Mouse (Mus musculus): ENCODE results near the gene 1700020N01Rik. TPM values are rescaled to one million over a fixed set of nuclear protein-coding genes. Genes with fewer than 3 reads are reported as not detected.

The 1700020N01Rik gene
- not detected in 2 replicates for polyA plus RNA-seq (2014; fragmentation: Nextera tagmentation; extraction: Ambion mirVana)

DNA sequence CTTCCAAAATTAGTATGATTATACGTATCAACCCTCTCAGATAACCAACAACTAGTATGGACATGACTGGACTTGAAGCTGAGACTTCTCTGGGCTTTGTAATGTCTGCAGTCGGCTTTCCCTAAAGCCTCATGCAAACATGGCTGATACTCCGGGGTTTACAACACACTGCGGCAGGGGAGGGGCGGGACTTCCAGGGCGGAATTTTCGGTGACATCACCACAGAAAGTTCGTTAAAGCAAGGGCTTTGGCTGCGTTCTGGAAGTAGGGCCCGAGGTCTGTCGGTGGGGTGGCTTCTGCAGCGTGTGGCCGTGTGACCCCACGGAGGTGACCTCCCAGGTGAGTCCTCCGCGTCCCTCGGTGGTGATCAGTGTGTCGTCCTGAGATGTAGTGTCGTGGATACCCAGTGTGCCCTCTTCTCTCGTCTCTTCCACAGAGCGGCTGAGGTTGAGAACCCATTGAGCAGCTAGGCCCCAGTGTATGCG lies at the start of gene 1700020N01Rik:
Gene 1700020N01Rik (plus strand): TSS at position 250 of the 485 bp plus-strand sequence.
- H3K27me3 ChIP-seq (replicated peaks; ENCODE audit: control insufficient read depth, insufficient read depth, low read length) = no peaks in the 10 kb centered on the region
- H3K9me3 ChIP-seq (ENCODE audit: control insufficient read depth, low read length) = no peaks in the 10 kb centered on the region
- ATAC-seq (ENCODE audit: low read depth) (no peak), DNase-seq (ENCODE audit: low spot score) (no peak)
- WGBS = 94% methylated on average over 21 of the region's 22 CpGs
- no peaks in the 10 kb centered on the region for H3K36me3 ChIP-seq (ENCODE audit: control insufficient read depth, insufficient read depth, low read length)
- no peak within 1 kb of the TSS for H3K27ac ChIP-seq (replicated peaks; ENCODE audit: low read depth, low read length)
- H3K9ac ChIP-seq (ENCODE audit: low read depth, low read length) = no peak within 1 kb of the TSS
- no peaks in the 10 kb centered on the region for H3K4me1 ChIP-seq (ENCODE audit: control insufficient read depth, insufficient read depth, low read length)
- no peak within 1 kb of the TSS for H3K4me3 ChIP-seq (ENCODE audit: low read depth, low read length)
- H3K4me2 ChIP-seq (ENCODE audit: low read depth, low read length) = no peak within 1 kb of the TSS

GRCm38 (mm10) chr10:21543576-21544278 lies 49.2 kb upstream of the 1700020N01Rik start:
- Histone ChIP-seq H3K27me3 (replicated peaks; ENCODE audit: control insufficient read depth, insufficient read depth, low read length) (no peaks in the 10 kb centered on the region), H3K9ac (ENCODE audit: low read depth, low read length) (no peak overlapping the region), H3K4me2 (ENCODE audit: low read depth, low read length) (no peak overlapping the region), H3K9me3 (ENCODE audit: control insufficient read depth, low read length) (no peaks in the 10 kb centered on the region), H3K27ac (replicated peaks; ENCODE audit: low read depth, low read length) (no peak overlapping the region), H3K4me1 (ENCODE audit: control insufficient read depth, insufficient read depth, low read length) (0 out of 2 replicates have a peak, but pooled peaks cover 5% of the 10 kb centered on the region), H3K36me3 (ENCODE audit: control insufficient read depth, insufficient read depth, low read length) (no peaks in the 10 kb centered on the region), H3K4me3 (ENCODE audit: low read depth, low read length) (no peak overlapping the region)
- no peak for ATAC-seq (ENCODE audit: low read depth)
- no peak for DNase-seq (ENCODE audit: low spot score)
- 44% methylated on average over 3 of the region's 3 CpGs for WGBS

DNA sequence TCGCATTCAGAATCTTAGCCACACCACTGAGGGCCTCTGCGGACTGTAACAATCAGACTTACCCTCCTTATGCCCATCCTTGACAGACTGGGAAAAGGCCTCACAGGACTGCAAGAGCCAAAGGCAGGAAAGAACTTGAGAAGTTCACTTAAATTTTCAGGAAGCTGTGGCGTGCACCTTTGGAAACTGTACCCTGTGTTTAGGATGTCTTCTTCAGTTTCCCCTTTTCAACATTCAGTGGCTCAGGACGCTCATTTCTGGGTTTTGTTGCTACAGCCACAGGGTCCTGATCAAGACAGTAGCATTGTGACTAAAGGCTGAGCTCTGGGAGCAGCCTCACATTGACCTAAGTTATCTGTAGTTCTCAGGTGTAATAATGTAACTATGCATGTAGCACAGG lies 48.2 kb upstream of the 1700020N01Rik start:
- Histone ChIP-seq H3K36me3 (ENCODE audit: control insufficient read depth, insufficient read depth, low read length) (no peaks in the 10 kb centered on the region), H3K4me2 (ENCODE audit: low read depth, low read length) (no peak overlapping the region), H3K9me3 (ENCODE audit: control insufficient read depth, low read length) (no peaks in the 10 kb centered on the region), H3K9ac (ENCODE audit: low read depth, low read length) (no peak overlapping the region), H3K4me3 (ENCODE audit: low read depth, low read length) (no peak overlapping the region), H3K27me3 (replicated peaks; ENCODE audit: control insufficient read depth, insufficient read depth, low read length) (no peaks in the 10 kb centered on the region), H3K4me1 (ENCODE audit: control insufficient read depth, insufficient read depth, low read length) (0 out of 2 replicates have a peak, but pooled peaks cover 5% of the 10 kb centered on the region), H3K27ac (replicated peaks; ENCODE audit: low read depth, low read length) (no peak overlapping the region)
- DNase-seq (ENCODE audit: low spot score) = no peak
- ATAC-seq (ENCODE audit: low read depth) = no peak
- 81% methylated on average over 4 of the region's 4 CpGs for WGBS

DNA sequence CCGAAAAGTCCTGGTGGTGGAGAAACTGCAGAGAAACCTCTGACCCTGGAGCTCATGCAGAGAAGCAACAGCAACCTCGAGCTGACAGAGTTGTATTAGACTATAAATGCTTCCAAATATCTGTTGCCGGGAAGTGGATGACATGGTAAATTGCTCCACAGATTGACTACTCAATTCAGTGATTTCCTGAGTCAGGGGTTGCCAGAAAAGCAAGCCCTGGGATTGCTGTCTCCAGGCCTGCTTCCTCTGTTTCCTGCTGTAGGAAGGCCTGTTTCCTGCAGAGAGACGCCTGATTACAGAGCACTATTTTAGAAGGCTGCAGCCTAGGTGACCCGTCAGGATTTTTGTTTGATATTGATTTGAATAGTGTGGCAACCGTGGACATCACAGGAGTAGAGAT lies 47.5 kb upstream of the 1700020N01Rik start:
- DNase-seq (ENCODE audit: low spot score) (peak; percentile 33), ATAC-seq (ENCODE audit: low read depth) (no peak)
- no peaks in the 10 kb centered on the region for H3K27me3 ChIP-seq (replicated peaks; ENCODE audit: control insufficient read depth, insufficient read depth, low read length)
- no peaks in the 10 kb centered on the region for H3K9me3 ChIP-seq (ENCODE audit: control insufficient read depth, low read length)
- no peak overlapping the region for H3K4me2 ChIP-seq (ENCODE audit: low read depth, low read length)
- no peak overlapping the region for H3K27ac ChIP-seq (replicated peaks; ENCODE audit: low read depth, low read length)
- WGBS = 28% methylated on average over 6 of the region's 6 CpGs
- no peak overlapping the region for H3K4me3 ChIP-seq (ENCODE audit: low read depth, low read length)
- H3K36me3 ChIP-seq (ENCODE audit: control insufficient read depth, insufficient read depth, low read length) = no peaks in the 10 kb centered on the region
- no peak overlapping the region for H3K9ac ChIP-seq (ENCODE audit: low read depth, low read length)
- 0 out of 2 replicates have a peak, but pooled peaks cover 5% of the 10 kb centered on the region for H3K4me1 ChIP-seq (ENCODE audit: control insufficient read depth, insufficient read depth, low read length)

DNA sequence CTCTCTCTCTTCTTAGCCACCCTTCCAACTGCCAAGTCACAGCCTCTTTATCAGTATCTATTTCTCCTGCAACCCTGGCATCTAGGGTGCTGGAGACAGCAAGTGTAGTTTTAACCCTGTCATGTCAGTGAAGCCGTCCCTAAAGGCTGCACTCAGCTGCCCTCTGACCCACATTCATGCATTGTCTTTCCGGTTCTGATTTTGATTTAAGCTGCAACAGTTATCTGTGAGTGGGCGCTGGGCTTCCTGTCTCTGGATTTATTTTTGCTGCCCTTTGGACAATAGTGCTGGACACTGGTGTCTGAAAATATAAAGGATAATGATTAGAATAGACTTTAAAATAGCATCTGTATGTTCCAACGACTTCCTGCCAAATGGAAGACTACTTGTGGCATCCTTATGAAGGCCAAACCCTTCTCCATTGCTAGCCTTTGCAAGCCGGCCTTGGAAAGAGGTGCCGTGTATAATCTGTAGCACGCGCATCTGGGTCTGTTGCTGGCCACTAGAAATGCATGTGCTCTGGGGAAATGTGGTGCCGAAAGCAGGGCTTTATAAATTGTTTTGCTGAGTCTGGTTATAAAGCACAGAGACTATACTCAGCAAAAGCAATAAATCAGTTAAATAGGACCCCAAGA lies 44.0 kb upstream of the 1700020N01Rik start:
- DNase-seq (ENCODE audit: low spot score) (no peak), ATAC-seq (ENCODE audit: low read depth) (no peak)
- H3K4me1 ChIP-seq (ENCODE audit: control insufficient read depth, insufficient read depth, low read length) = 0 out of 2 replicates have a peak, but pooled peaks cover 5% of the 10 kb centered on the region
- H3K9me3 ChIP-seq (ENCODE audit: control insufficient read depth, low read length) = no peaks in the 10 kb centered on the region
- no peak overlapping the region for H3K4me2 ChIP-seq (ENCODE audit: low read depth, low read length)
- no peaks in the 10 kb centered on the region for H3K27me3 ChIP-seq (replicated peaks; ENCODE audit: control insufficient read depth, insufficient read depth, low read length)
- WGBS = 74% methylated on average over 9 of the region's 9 CpGs
- no peak overlapping the region for H3K9ac ChIP-seq (ENCODE audit: low read depth, low read length)
- no peak overlapping the region for H3K4me3 ChIP-seq (ENCODE audit: low read depth, low read length)
- H3K27ac ChIP-seq (replicated peaks; ENCODE audit: low read depth, low read length) = no peak overlapping the region
- H3K36me3 ChIP-seq (ENCODE audit: control insufficient read depth, insufficient read depth, low read length) = no peaks in the 10 kb centered on the region

GRCm38 (mm10) chr10:21552967-21553682 lies 39.8 kb upstream of the 1700020N01Rik start:
- no peaks in the 10 kb centered on the region for H3K4me1 ChIP-seq (ENCODE audit: control insufficient read depth, insufficient read depth, low read length)
- H3K9ac ChIP-seq (ENCODE audit: low read depth, low read length) = no peak overlapping the region
- no peak overlapping the region for H3K4me3 ChIP-seq (ENCODE audit: low read depth, low read length)
- ATAC-seq (ENCODE audit: low read depth) (no peak), DNase-seq (ENCODE audit: low spot score) (no peak)
- no peaks in the 10 kb centered on the region for H3K9me3 ChIP-seq (ENCODE audit: control insufficient read depth, low read length)
- no peak overlapping the region for H3K4me2 ChIP-seq (ENCODE audit: low read depth, low read length)
- no peaks in the 10 kb centered on the region for H3K36me3 ChIP-seq (ENCODE audit: control insufficient read depth, insufficient read depth, low read length)
- H3K27ac ChIP-seq (replicated peaks; ENCODE audit: low read depth, low read length) = no peak overlapping the region
- no peaks in the 10 kb centered on the region for H3K27me3 ChIP-seq (replicated peaks; ENCODE audit: control insufficient read depth, insufficient read depth, low read length)
- WGBS = 78% methylated on average over 8 of the region's 8 CpGs

- DNase-seq (ENCODE audit: low spot score) (no peak), ATAC-seq (ENCODE audit: low read depth) (no peak)
- no peaks in the 10 kb centered on the region for H3K27me3 ChIP-seq (replicated peaks; ENCODE audit: control insufficient read depth, insufficient read depth, low read length)
- H3K9me3 ChIP-seq (ENCODE audit: control insufficient read depth, low read length) = no peaks in the 10 kb centered on the region
- H3K27ac ChIP-seq (replicated peaks; ENCODE audit: low read depth, low read length) = no peak overlapping the region
- no peak overlapping the region for H3K9ac ChIP-seq (ENCODE audit: low read depth, low read length)
- H3K36me3 ChIP-seq (ENCODE audit: control insufficient read depth, insufficient read depth, low read length) = no peaks in the 10 kb centered on the region
- no peaks in the 10 kb centered on the region for H3K4me1 ChIP-seq (ENCODE audit: control insufficient read depth, insufficient read depth, low read length)
- H3K4me2 ChIP-seq (ENCODE audit: low read depth, low read length) = no peak overlapping the region
- 85% methylated on average over 4 of the region's 4 CpGs for WGBS
- no peak overlapping the region for H3K4me3 ChIP-seq (ENCODE audit: low read depth, low read length)
Measured at GRCm38 (mm10) chr10:21553683-21554035, 39.3 kb upstream of the 1700020N01Rik start.

DNA sequence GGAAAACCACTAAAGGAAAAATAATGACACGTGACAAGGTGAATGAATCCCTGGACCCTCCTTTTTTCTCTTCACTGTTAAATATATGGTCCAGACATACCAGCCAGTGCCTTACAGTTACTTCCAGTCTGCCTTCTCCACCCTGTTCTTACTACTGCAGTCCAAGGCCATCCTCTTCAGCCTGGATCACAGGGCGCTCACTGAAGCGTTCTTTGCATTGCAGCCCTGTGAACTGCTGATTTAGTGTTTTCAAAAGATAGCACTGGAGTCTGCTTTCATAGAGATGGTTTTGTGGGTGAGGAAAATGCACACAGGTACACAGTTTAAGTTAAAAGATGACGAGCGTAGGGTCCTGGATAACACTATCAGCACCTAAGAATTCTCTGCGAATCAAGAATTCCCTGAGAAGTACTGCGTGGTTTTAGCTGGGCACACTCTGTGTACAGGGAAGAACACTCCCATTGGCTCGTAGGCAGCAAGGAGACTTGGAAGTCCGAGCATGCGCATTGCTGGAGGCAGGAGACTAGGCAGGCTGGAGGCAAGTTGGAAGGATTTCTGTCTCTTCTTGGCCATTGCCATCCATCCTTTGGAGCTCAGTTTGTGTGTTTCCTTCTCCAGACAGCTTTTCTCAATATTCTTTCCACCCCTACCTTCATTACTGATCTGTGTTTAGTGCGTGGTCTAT lies 37.9 kb upstream of the 1700020N01Rik start:
- Histone ChIP-seq H3K4me3 (ENCODE audit: low read depth, low read length) (no peak overlapping the region), H3K4me1 (ENCODE audit: control insufficient read depth, insufficient read depth, low read length) (no peaks in the 10 kb centered on the region), H3K27me3 (replicated peaks; ENCODE audit: control insufficient read depth, insufficient read depth, low read length) (no peaks in the 10 kb centered on the region), H3K4me2 (ENCODE audit: low read depth, low read length) (no peak overlapping the region), H3K9ac (ENCODE audit: low read depth, low read length) (no peak overlapping the region), H3K27ac (replicated peaks; ENCODE audit: low read depth, low read length) (no peak overlapping the region), H3K36me3 (ENCODE audit: control insufficient read depth, insufficient read depth, low read length) (no peaks in the 10 kb centered on the region), H3K9me3 (ENCODE audit: control insufficient read depth, low read length) (no peaks in the 10 kb centered on the region)
- no peak for ATAC-seq (ENCODE audit: low read depth)
- WGBS = 86% methylated on average over 11 of the region's 11 CpGs
- DNase-seq (ENCODE audit: low spot score) = no peak

Measured in embryonic facial prominence, embryonic 14.5 days (tissue).